Mouse (Mus musculus) intestine, embryonic 16.5 days (tissue): ENCODE measurements at regions not wholly inside any gene's neighbourhood (a gene's known extent, or its start where the extent isn't known, plus 50 kb on each side); places are given as distances from the start of the nearest gene placed in this dataset.

ENCODE experiments used
- ATAC-seq: fragments of 200-750 bp; cut with Nextera tagmentation; 2 replicates; pipeline ENCODE4 v1.8.0; 2017; ENCODE audit warnings: moderate TSS enrichment, moderate library complexity
- H3K27ac ChIP-seq: fragments of 300-500 bp; sonication (generic); 2 replicates; pipeline ENCODE4 v1.5.1; 2014; ENCODE audit warnings: mild to moderate bottlenecking, low read length
- H3K27me3 ChIP-seq: fragments of 300-500 bp; sonication (generic); replicated peaks from 2 replicates; pipeline ENCODE4 v1.6.1; 2014; ENCODE audit warnings: low read length, control low read depth, mixed read lengths; ENCODE audit not compliant: control insufficient read depth, insufficient read depth
- H3K36me3 ChIP-seq: fragments of 300-500 bp; sonication (generic); 2 replicates; pipeline ENCODE4 v1.6.1; 2014; ENCODE audit warnings: low read length, control low read depth; ENCODE audit not compliant: control insufficient read depth, insufficient read depth
- H3K4me1 ChIP-seq: fragments of 300-500 bp; sonication (generic); 2 replicates; pipeline ENCODE4 v1.6.1; 2014; ENCODE audit warnings: low read length, control low read depth, mixed read lengths; ENCODE audit not compliant: control insufficient read depth, insufficient read depth
- H3K4me2 ChIP-seq: fragments of 300-500 bp; sonication (generic); 2 replicates; pipeline ENCODE4 v1.6.1; 2014; ENCODE audit warnings: low read depth, low read length, control low read depth
- H3K4me3 ChIP-seq: fragments of 300-500 bp; sonication (generic); 2 replicates; pipeline ENCODE4 v1.5.1; 2014; ENCODE audit warnings: mild to moderate bottlenecking, low read length
- H3K9ac ChIP-seq: fragments of 300-500 bp; sonication (generic); 2 replicates; pipeline ENCODE4 v1.6.1; 2014; ENCODE audit warnings: low read depth, low read length
- H3K9me3 ChIP-seq: fragments of 300-500 bp; sonication (generic); 2 replicates; pipeline ENCODE4 v1.6.1; 2016; ENCODE audit warnings: low read length, control low read depth; ENCODE audit not compliant: control insufficient read depth
- WGBS: fragments of 180-500 bp; shearing (Covaris S2); extraction: QIAGEN DNeasy Blood & Tissue Kit; methylation state at CpG from one replicate; pipeline ENCODE4 v1.1.7; 2014; 5-methylcytosine and 5-hydroxymethylcytosine counted together

DNA sequence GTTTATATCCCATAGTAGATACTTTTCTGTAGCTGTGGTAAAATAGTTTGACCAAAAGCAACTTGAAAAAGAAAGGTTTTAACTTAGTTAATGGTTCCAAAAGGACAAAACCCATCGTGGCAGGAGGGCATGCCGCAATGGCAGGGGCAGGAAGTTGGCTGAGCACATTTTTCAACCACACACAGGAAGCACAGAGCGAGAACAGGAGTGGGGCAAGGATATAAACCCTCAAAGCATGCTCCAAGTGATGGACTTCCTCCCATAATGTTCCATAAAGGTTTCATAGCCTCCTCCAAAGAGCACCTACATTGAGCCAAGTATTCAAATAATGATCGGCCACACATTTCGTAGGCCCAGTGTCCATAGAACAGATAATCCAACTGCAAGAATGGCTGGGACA lies 229.7 kb downstream of the Nr2f2 start:
- no peaks in the 10 kb centered on the region for H3K36me3 ChIP-seq
- no peaks in the 10 kb centered on the region for H3K9me3 ChIP-seq
- WGBS: 84% methylated on average over 5 of the region's 5 CpGs
- no peak overlapping the region for H3K4me2 ChIP-seq
- no peak for ATAC-seq
- no peaks in the 10 kb centered on the region for H3K4me1 ChIP-seq
- no peak overlapping the region for H3K27ac ChIP-seq
- no peak overlapping the region for H3K4me3 ChIP-seq
- no peak overlapping the region for H3K9ac ChIP-seq
- no peaks in the 10 kb centered on the region for H3K27me3 ChIP-seq

DNA sequence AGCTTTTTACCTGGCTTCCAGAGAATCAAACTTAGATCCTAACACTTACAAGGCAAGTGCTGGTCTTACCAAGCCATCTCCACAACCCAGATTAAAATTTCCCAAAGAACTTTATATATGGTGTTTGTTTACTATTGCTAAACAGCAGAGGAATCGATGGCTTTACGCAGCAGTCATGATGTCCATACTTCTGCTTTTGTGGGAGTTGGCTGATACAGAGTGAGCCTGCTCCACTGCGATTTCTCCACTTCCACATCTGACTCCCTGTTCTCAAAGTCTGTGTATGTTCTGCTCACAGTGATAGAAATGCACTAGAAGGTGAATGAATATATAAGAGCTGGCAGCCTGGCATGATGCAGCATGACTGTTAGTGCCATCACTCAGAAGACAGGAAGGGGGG lies 231.1 kb downstream of the Nr2f2 start:
- Histone ChIP-seq H3K27me3 (no peaks in the 10 kb centered on the region), H3K9me3 (no peaks in the 10 kb centered on the region), H3K4me2 (no peak overlapping the region), H3K27ac (no peak overlapping the region), H3K9ac (no peak overlapping the region), H3K4me3 (no peak overlapping the region), H3K4me1 (no peaks in the 10 kb centered on the region), H3K36me3 (no peaks in the 10 kb centered on the region)
- ATAC-seq: no peak
- WGBS: 96% methylated on average over 3 of the region's 3 CpGs

DNA sequence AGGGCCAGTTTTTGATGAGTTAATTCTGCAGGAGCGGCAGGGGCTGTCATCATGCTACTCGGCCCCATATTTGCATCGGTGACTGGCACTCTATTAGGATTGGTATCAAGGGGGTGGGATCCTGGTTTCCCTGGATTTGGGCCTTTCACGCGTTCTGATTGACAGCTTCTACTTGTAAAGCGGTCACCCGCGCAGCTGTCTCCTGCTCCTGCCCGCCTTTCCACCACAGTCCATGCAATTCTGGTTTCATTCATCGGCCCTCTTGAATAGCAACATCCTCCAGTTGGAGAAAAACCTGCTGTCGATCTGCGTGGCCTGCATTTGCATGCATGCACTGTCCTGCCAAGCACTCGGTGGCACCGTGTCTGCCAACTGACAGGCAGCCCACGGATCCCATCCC lies 236.6 kb downstream of the Nr2f2 start:
- no peaks in the 10 kb centered on the region for H3K27me3 ChIP-seq
- WGBS: 81% methylated on average over 15 of the region's 15 CpGs
- H3K9ac ChIP-seq: no peak overlapping the region
- ATAC-seq: no peak
- no peaks in the 10 kb centered on the region for H3K4me1 ChIP-seq
- H3K4me2 ChIP-seq: no peak overlapping the region
- H3K9me3 ChIP-seq: no peaks in the 10 kb centered on the region
- H3K36me3 ChIP-seq: no peaks in the 10 kb centered on the region
- H3K27ac ChIP-seq: no peak overlapping the region
- no peak overlapping the region for H3K4me3 ChIP-seq

DNA sequence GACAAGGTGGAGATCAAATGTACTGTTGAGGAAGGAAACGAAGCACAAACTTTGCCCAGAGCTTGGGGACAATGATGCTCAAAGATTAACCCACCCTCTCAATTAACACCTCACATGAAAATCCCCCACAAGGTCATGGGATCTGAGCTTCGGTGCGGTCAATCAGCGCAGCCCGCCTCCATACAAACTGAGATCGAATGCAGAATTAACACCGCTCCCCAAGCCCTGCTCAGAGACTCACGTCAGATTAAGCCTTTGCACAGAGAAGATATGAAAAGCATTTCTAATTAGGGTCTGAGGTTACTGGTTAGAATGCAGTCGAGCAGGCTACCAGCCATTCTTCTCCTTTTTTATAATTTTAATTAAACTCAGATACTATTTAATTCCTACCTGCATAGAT lies 243.7 kb downstream of the Nr2f2 start:
- no peaks in the 10 kb centered on the region; the same call in 1 of the 2 replicates for H3K27me3 ChIP-seq
- H3K4me1 ChIP-seq: no peaks in the 10 kb centered on the region
- H3K4me3 ChIP-seq: no peak overlapping the region
- ATAC-seq: no peak
- H3K4me2 ChIP-seq: no peak overlapping the region
- no peak overlapping the region for H3K27ac ChIP-seq
- WGBS: 82% methylated on average over 9 of the region's 9 CpGs
- no peaks in the 10 kb centered on the region for H3K36me3 ChIP-seq
- H3K9me3 ChIP-seq: no peaks in the 10 kb centered on the region
- H3K9ac ChIP-seq: no peak overlapping the region

DNA sequence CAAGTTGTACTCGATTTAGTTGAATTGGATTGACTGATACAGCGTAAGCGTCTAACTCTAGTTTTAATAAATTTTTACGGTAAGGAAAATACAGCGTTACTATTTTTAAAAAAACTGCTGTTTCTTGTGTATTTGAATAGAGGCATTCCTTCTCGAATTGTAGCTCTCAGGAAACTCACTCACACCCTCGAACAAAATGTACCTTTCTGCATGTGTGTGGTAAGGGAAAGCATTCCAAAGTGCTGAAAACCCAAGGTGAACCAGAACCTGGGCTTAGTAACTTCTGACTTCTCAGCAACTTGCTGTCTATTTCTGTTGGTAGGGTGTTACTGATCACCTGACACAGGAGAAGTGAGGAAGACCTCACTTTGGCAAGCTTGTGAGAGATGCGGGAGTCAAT lies 247.0 kb downstream of the Nr2f2 start:
- Histone ChIP-seq H3K4me3 (no peak overlapping the region), H3K27me3 (no peaks in the 10 kb centered on the region; the same call in 1 of the 2 replicates), H3K36me3 (no peaks in the 10 kb centered on the region), H3K27ac (no peak overlapping the region), H3K4me2 (no peak overlapping the region), H3K9ac (no peak overlapping the region), H3K9me3 (no peaks in the 10 kb centered on the region), H3K4me1 (no peaks in the 10 kb centered on the region)
- no peak for ATAC-seq
- WGBS: 85% methylated on average over 8 of the region's 8 CpGs

DNA sequence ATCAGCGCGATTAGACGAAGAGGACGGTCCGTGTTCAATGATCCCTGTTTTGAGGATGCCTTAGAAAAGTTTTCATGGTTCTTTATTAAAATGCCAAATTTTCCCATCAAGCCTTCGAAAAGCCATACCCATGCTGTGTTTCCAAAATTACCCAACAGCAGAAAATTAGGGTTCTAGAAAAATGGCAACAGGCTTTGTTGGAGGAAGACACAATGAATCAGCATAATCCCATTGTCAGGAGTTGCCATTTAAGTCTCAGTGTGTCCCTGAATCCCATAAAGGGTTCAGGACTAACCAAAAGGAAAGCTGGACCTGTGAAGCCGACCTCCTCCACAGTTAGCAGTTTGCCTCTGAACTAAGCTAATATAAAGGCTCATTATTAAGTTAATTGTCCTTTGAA lies 247.6 kb downstream of the Nr2f2 start:
- Histone ChIP-seq H3K4me3 (no peak overlapping the region), H3K27me3 (no peaks in the 10 kb centered on the region; the same call in 1 of the 2 replicates), H3K9ac (no peak overlapping the region), H3K36me3 (no peaks in the 10 kb centered on the region), H3K4me1 (no peaks in the 10 kb centered on the region), H3K27ac (no peak overlapping the region), H3K4me2 (peak overlapping the region; percentile 50), H3K9me3 (no peaks in the 10 kb centered on the region)
- no peak for ATAC-seq
- WGBS: 43% methylated on average over 7 of the region's 7 CpGs

DNA sequence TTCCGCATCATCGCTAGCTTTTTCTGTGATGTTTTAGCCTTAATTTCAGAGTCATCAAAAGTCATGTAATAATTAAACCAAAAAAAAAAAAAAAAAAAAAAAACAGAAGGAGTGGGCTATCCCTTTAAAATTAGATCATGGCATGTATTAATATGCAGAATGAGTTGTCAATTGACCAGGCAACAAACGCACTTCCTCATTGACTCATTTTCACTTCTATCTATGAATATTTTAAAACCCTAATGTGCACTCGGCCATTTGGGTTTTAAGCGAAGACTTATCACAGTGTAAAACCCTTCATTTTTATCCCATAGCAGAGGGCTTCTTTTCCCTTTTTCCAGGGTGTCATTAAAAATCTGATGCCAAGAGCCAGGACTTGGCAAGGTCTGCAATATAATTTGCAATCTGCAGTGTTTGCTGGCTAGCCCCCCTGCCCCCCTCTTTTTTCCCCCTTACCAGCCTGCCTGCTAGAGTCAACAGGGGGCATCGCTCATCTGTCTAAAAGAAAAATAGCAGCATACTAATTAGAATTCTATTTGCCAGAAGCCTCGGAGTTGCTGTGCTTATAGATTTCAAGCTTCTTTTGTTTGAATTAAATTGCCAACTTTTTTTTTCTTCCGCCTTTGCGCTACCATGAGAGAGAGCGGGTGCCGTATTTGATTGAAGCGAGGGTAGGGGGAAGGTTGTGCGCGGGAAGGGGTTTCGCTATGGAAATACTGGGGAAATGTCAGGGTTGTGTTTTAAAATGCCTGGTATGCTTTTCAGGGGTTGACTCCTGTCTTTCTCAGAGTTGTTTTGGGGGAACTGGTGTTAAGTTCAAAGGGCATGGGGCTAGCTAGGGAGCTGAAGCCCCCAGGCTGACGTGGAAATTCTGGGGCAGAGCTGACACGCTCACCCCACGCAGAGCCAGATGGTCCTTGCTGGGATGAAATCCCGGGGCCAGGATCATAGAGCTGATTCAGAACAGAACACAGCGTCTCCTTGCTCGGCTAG lies 248.3 kb downstream of the Nr2f2 start:
- Histone ChIP-seq H3K4me2 (peak overlapping the region; percentile 50), H3K9me3 (no peaks in the 10 kb centered on the region), H3K4me3 (peak overlapping the region; percentile 27), H3K9ac (no peak overlapping the region), H3K4me1 (no peaks in the 10 kb centered on the region), H3K36me3 (no peaks in the 10 kb centered on the region), H3K27ac (no peak overlapping the region), H3K27me3 (no peaks in the 10 kb centered on the region; the same call in 1 of the 2 replicates)
- no peak for ATAC-seq
- WGBS: 16% methylated on average over 21 of the region's 21 CpGs

DNA sequence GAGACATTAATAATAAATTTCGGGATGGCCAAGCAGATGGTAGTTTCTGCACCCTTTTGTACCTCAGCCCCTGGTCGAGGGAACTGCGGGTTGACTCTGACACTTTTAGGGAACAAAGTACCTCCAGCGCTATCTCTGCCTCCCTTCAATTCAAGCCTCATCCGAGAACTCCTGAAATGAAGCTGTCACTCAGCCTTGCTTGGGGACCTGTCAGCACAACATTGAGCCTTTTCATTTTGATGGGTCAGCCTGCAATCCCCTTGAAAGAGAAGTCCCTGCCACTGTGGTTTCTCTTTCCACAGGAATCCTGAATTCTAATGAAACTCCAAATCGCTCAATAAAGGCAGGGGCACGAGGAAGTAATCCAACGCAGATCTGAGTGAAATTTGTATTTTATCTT lies 257.5 kb downstream of the Nr2f2 start:
- no peak overlapping the region for H3K27ac ChIP-seq
- no peaks in the 10 kb centered on the region for H3K4me1 ChIP-seq
- no peaks in the 10 kb centered on the region for H3K36me3 ChIP-seq
- no peak for ATAC-seq
- no peak overlapping the region for H3K9ac ChIP-seq
- H3K27me3 ChIP-seq: no peaks in the 10 kb centered on the region
- 47% methylated on average over 8 of the region's 8 CpGs for WGBS
- H3K9me3 ChIP-seq: no peaks in the 10 kb centered on the region
- H3K4me3 ChIP-seq: no peak overlapping the region
- H3K4me2 ChIP-seq: no peak overlapping the region

DNA sequence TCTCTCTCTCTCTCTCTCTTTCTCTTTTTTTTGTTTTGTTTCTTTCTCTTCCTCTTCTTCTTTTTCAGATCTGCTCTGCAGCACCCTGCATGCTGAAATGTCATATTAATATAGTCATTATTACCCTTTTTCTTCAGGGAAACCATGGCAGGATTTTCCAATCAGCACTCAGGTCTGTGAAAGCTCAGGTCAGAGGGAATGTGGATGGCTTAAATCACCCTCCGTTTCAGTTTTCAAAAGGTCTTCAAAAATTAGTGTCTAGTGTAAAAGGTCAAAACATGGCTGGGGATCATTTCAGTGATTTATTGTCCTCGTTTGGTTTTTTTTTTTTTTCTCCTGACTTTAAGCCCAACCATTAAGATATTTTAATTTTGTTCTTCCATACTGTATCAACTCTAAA lies 261.5 kb downstream of the Nr2f2 start:
- Histone ChIP-seq H3K36me3 (no peaks in the 10 kb centered on the region), H3K9ac (no peak overlapping the region), H3K27me3 (no peaks in the 10 kb centered on the region), H3K4me2 (no peak overlapping the region), H3K4me3 (no peak overlapping the region), H3K27ac (no peak overlapping the region), H3K9me3 (no peaks in the 10 kb centered on the region), H3K4me1 (no peaks in the 10 kb centered on the region)
- WGBS: 23% methylated on average over 2 of the region's 2 CpGs
- no peak for ATAC-seq
